Mouse (Mus musculus): ENCODE measurements around the gene Ccdc78. TPM values are rescaled to one million over a fixed set of nuclear protein-coding genes. Genes with fewer than 3 reads are reported as not detected.
A peak's percentile ranks its signal among the peaks of the same experiment; 100 is the strongest.
"Not testable (repeated sequence)": the region's sequence is repeated elsewhere in the genome, so short reads cannot be mapped to it uniquely, and the experiment has no call there.

Gene Ccdc78
- polyA plus RNA-seq (2015; fragmentation: Nextera tagmentation; extraction: Ambion mirVana) = 0.04 and 0.07 TPM in 2 replicates

DNA sequence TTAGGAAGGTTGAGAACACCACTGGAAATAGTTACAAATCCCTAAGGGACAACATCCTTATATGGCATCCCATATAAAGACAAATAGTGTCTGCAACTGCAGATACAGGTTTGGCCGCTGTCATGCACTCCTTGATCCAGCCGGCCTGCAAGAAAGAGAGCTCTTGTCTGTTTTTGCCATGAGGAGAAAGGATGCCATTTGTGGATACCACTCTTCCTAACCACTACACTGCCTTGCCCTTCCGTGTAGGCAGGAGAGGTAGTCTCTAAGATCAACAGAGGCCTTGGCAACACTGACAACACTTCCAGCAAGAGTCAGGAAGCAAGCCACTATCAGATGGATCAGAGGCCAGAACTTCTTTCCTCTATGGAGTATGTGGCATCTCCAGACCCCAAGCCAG, at the start of gene Ccdc78:
TSS of gene Ccdc78 (plus strand) at position 301 of the 400 bp plus-strand sequence.
- ATAC-seq (ENCODE audit: low read depth) = no peak
- Histone ChIP-seq H3K27ac (ENCODE audit: low read length) (peak within 1 kb of the TSS; percentile 54), H3K4me1 (ENCODE audit: control insufficient read depth, low read depth, low read length) (peaks cover 11% of the 10 kb centered on the region), H3K4me3 (ENCODE audit: low read depth, low read length) (peak within 1 kb of the TSS; percentile 76), H3K27me3 (ENCODE audit: control insufficient read depth, insufficient read depth, low read depth, low read length) (no peaks in the 10 kb centered on the region), H3K9me3 (replicated peaks; ENCODE audit: control insufficient read depth, low read length) (no peaks in the 10 kb centered on the region), H3K9ac (ENCODE audit: low read depth, low read length) (peak within 1 kb of the TSS; percentile 71), H3K4me2 (ENCODE audit: low read depth, low read length) (peak within 1 kb of the TSS; percentile 69), H3K36me3 (ENCODE audit: control insufficient read depth, insufficient read depth) (peaks cover 4% of the 10 kb centered on the region; the same call in 1 of the 2 replicates)
- 66% methylated on average over 3 of the region's 3 CpGs for WGBS (ENCODE audit: insufficient replicate concordance)

DNA sequence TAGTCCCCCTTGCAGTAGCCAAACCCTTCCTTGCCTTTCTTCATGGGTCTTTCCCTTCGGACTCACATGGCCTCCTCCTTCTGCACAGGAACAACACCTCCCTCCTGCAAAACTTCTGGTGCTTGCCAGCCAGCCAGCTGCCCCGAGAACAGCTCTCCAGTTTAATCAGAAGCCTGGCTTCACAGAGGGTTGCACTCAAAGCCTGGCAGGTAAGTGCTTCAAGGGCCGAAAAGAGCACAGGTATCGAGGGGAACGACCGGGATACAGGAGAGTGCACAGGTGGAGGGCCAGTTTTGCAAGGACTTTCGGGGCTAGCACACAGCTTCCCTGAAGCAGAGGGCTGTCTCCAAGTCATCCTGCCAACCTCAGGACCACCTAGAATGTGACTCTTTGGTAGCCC, 47.5 kb upstream of the Ccdc78 start:
- H3K9ac ChIP-seq (ENCODE audit: low read depth, low read length) = no peak overlapping the region
- H3K9me3 ChIP-seq (replicated peaks; ENCODE audit: control insufficient read depth, low read length) = no peaks in the 10 kb centered on the region
- H3K4me3 ChIP-seq (ENCODE audit: low read depth, low read length) = no peak overlapping the region
- no peaks in the 10 kb centered on the region for H3K4me1 ChIP-seq (ENCODE audit: control insufficient read depth, low read depth, low read length)
- 58% methylated on average over 7 of the region's 7 CpGs for WGBS (ENCODE audit: insufficient replicate concordance)
- H3K27ac ChIP-seq (ENCODE audit: low read length) = no peak overlapping the region
- no peak for ATAC-seq (ENCODE audit: low read depth)
- no peaks in the 10 kb centered on the region; the same call in 1 of the 2 replicates for H3K27me3 ChIP-seq (ENCODE audit: control insufficient read depth, insufficient read depth, low read depth, low read length)
- H3K36me3 ChIP-seq (ENCODE audit: control insufficient read depth, insufficient read depth) = no peaks in the 10 kb centered on the region
- H3K4me2 ChIP-seq (ENCODE audit: low read depth, low read length) = no peak overlapping the region

DNA sequence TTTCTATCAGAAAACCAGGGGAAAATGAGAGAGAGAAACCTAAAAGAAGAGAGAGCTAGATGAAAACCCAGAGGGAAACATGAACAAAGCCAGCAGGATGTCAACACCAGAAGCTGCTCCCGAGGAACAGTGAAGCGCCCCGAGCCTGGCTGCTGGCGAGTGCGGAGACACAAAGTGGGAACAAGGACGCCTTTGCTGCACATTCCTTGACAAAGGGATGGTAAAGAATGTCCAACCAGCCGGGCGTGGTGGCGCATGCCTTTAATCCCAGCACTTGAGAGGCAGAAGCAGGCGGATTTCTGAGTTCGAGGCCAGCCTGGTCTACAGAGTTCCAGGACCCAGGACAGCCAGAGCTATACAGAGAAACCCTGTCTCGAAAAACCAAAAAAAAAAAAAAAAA, 44.9 kb upstream of the Ccdc78 start:
- not testable (repeated sequence) for H3K9me3 ChIP-seq (replicated peaks; ENCODE audit: control insufficient read depth, low read length); H3K27me3 ChIP-seq (ENCODE audit: control insufficient read depth, insufficient read depth, low read depth, low read length); H3K4me2 ChIP-seq (ENCODE audit: low read depth, low read length); H3K9ac ChIP-seq (ENCODE audit: low read depth, low read length); ATAC-seq (ENCODE audit: low read depth); H3K4me1 ChIP-seq (ENCODE audit: control insufficient read depth, low read depth, low read length); H3K27ac ChIP-seq (ENCODE audit: low read length); H3K36me3 ChIP-seq (ENCODE audit: control insufficient read depth, insufficient read depth); H3K4me3 ChIP-seq (ENCODE audit: low read depth, low read length)
- 65% methylated on average over 12 of the region's 12 CpGs for WGBS (ENCODE audit: insufficient replicate concordance)

DNA sequence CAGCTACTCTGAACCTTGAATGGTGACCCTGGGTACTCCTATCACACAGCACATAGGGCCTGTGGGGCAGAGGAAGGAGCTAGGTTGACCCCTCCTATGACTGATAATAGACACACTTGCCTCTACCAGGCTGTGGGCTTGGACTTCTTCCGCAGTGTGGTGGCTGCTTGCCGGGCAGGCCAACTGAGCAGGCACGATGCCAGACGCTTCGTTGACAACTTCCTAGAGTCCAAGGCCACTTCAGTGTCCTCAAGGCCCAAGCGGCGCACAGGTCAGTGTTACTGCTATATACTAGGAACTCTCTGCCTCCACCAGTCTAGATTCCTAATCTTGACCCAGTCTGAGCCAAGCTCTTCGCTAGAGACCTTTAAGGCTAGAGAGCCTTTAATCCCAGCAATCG, 42.5 kb upstream of the Ccdc78 start:
- 64% methylated on average over 9 of the region's 9 CpGs for WGBS (ENCODE audit: insufficient replicate concordance)
- no peak for ATAC-seq (ENCODE audit: low read depth)
- no peak overlapping the region for H3K4me2 ChIP-seq (ENCODE audit: low read depth, low read length)

DNA sequence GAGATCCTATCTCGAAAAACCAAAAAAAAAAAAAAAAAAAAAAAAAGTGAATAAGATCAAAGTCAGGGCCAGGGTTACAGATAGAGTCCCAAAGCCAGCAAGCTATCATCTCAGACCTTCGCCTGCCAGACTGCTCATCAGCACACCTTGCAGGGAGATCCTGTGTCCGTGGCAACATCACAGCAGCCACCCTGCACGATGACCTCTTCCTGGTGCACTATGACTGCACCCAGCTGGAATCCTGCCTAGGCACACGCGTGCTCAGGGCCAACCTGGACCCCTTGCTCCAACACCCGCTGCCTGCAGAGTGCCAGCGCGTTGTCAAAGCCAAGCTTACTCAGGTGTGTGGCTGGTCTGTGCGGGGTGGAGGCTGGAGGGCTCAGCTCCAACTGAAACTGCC, 42.1 kb upstream of the Ccdc78 start:
- Histone ChIP-seq H3K4me2 (ENCODE audit: low read depth, low read length) (no peak overlapping the region), H3K9ac (ENCODE audit: low read depth, low read length) (no peak overlapping the region), H3K4me1 (ENCODE audit: control insufficient read depth, low read depth, low read length) (no peaks in the 10 kb centered on the region), H3K4me3 (ENCODE audit: low read depth, low read length) (no peak overlapping the region), H3K9me3 (replicated peaks; ENCODE audit: control insufficient read depth, low read length) (no peaks in the 10 kb centered on the region), H3K27me3 (ENCODE audit: control insufficient read depth, insufficient read depth, low read depth, low read length) (no peaks in the 10 kb centered on the region; the same call in 1 of the 2 replicates), H3K36me3 (ENCODE audit: control insufficient read depth, insufficient read depth) (no peaks in the 10 kb centered on the region), H3K27ac (ENCODE audit: low read length) (no peak overlapping the region)
- ATAC-seq (ENCODE audit: low read depth) = no peak
- WGBS (ENCODE audit: insufficient replicate concordance) = 56% methylated on average over 10 of the region's 10 CpGs

More for the DNA sequence above, 42.5 kb upstream of the Ccdc78 start:
- H3K9ac ChIP-seq (ENCODE audit: low read depth, low read length) = no peak overlapping the region
- H3K27ac ChIP-seq (ENCODE audit: low read length) = no peak overlapping the region
- H3K4me3 ChIP-seq (ENCODE audit: low read depth, low read length) = no peak overlapping the region
- H3K9me3 ChIP-seq (replicated peaks; ENCODE audit: control insufficient read depth, low read length) = no peaks in the 10 kb centered on the region
- no peaks in the 10 kb centered on the region; the same call in 1 of the 2 replicates for H3K27me3 ChIP-seq (ENCODE audit: control insufficient read depth, insufficient read depth, low read depth, low read length)
- H3K36me3 ChIP-seq (ENCODE audit: control insufficient read depth, insufficient read depth) = no peaks in the 10 kb centered on the region
- no peaks in the 10 kb centered on the region for H3K4me1 ChIP-seq (ENCODE audit: control insufficient read depth, low read depth, low read length)

DNA sequence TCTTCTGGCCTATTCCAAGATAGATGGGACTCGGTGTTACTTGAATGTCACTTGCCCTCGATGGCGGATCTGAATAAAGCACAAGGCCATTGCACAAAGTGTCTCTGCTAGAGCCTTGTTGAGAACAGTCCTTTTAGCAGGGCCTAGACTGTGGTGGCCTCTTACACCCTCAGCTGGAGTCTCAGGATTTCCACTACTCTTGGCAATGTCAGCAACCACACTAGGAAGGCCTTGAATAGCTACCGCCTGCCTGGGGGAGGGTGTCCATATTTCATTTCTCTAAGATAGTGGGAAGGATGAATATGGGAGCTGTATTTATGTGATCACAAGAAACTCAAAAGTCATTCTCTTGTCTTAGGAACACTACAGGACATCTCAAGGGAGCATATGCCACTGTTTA, 38.1 kb upstream of the Ccdc78 start:
- Histone ChIP-seq H3K4me3 (ENCODE audit: low read depth, low read length) (no peak overlapping the region), H3K27me3 (ENCODE audit: control insufficient read depth, insufficient read depth, low read depth, low read length) (no peaks in the 10 kb centered on the region), H3K9ac (ENCODE audit: low read depth, low read length) (no peak overlapping the region), H3K4me2 (ENCODE audit: low read depth, low read length) (no peak overlapping the region), H3K4me1 (ENCODE audit: control insufficient read depth, low read depth, low read length) (no peaks in the 10 kb centered on the region), H3K9me3 (replicated peaks; ENCODE audit: control insufficient read depth, low read length) (no peaks in the 10 kb centered on the region), H3K36me3 (ENCODE audit: control insufficient read depth, insufficient read depth) (no peaks in the 10 kb centered on the region), H3K27ac (ENCODE audit: low read length) (no peak overlapping the region)
- ATAC-seq (ENCODE audit: low read depth) = no peak
- 75% methylated on average over 4 of the region's 4 CpGs for WGBS (ENCODE audit: insufficient replicate concordance)

DNA sequence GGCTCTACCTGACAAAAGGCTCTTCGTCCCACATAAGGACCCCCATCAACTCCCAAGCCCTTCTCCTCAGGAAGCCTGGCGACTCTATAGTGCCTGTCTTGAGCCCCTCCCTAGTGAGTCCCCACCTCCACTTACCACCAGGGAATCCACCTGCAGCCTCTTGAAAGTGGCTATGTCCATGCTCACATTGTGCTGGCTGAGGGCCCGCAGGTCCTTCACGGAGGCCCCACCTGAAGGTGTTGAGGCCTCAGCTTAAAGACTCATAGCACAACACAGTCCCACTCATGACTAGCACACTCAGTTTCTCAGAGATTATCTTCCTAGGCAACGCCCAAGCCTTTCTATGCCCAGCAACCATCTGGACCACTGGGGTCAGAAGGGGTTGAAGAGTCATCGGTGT, 37.1 kb upstream of the Ccdc78 start:
- no peak for ATAC-seq (ENCODE audit: low read depth)
- no peaks in the 10 kb centered on the region for H3K36me3 ChIP-seq (ENCODE audit: control insufficient read depth, insufficient read depth)
- 57% methylated on average over 6 of the region's 6 CpGs for WGBS (ENCODE audit: insufficient replicate concordance)
- no peak overlapping the region for H3K4me3 ChIP-seq (ENCODE audit: low read depth, low read length)
- no peak overlapping the region for H3K27ac ChIP-seq (ENCODE audit: low read length)
- H3K4me1 ChIP-seq (ENCODE audit: control insufficient read depth, low read depth, low read length) = no peaks in the 10 kb centered on the region
- no peak overlapping the region for H3K4me2 ChIP-seq (ENCODE audit: low read depth, low read length)
- no peaks in the 10 kb centered on the region for H3K27me3 ChIP-seq (ENCODE audit: control insufficient read depth, insufficient read depth, low read depth, low read length)
- H3K9me3 ChIP-seq (replicated peaks; ENCODE audit: control insufficient read depth, low read length) = no peaks in the 10 kb centered on the region
- no peak overlapping the region for H3K9ac ChIP-seq (ENCODE audit: low read depth, low read length)

DNA sequence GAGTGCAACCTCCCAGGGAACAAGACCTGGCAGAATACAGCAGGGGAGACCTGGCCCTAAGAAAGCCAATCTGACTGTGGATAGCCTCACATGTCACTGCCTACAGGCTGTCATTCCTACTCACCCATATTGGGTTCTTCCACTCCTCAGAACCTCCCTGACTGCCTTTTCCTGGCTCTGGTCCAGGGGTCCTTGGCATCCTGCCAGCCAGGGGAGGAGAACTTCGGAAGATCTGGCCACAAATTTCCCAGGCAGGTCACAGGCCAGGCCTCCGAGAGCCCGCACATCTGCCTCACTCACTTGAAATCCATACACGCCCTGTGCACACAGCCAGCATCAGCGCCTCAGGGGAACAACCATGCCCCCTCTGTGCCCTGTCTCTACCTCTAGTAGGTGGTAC, 34.9 kb upstream of the Ccdc78 start:
- WGBS (ENCODE audit: insufficient replicate concordance) = 56% methylated on average over 5 of the region's 5 CpGs
- Histone ChIP-seq H3K9me3 (replicated peaks; ENCODE audit: control insufficient read depth, low read length) (no peaks in the 10 kb centered on the region), H3K27me3 (ENCODE audit: control insufficient read depth, insufficient read depth, low read depth, low read length) (no peaks in the 10 kb centered on the region), H3K36me3 (ENCODE audit: control insufficient read depth, insufficient read depth) (no peaks in the 10 kb centered on the region), H3K4me1 (ENCODE audit: control insufficient read depth, low read depth, low read length) (no peaks in the 10 kb centered on the region), H3K4me3 (ENCODE audit: low read depth, low read length) (no peak overlapping the region), H3K4me2 (ENCODE audit: low read depth, low read length) (no peak overlapping the region), H3K9ac (ENCODE audit: low read depth, low read length) (no peak overlapping the region), H3K27ac (ENCODE audit: low read length) (no peak overlapping the region)
- ATAC-seq (ENCODE audit: low read depth) = no peak

DNA sequence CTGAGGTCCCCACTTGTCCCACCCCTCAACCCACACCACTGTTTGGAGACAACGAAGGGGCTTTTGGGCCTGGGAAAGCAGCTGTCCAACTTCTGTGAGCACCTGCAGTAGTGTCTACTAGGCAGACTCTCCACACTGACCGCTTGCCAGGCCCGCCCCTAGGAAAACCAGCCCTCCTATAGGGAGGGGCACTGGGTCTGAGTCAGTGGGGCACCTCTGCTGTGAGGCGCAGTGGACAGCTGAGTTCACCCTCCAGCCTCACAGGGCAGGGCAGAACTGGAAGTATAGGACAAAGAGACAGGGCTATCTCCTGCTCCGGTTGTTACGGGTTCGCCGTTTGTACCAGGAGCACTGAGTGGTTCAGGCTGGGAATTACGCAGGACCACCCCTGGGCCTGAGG, 32.1 kb upstream of the Ccdc78 start, which contains the start of gene Msln:
TSS of gene Msln (minus strand) at position 138 of the 400 bp plus-strand sequence.
- no peak for ATAC-seq (ENCODE audit: low read depth)
- H3K4me3 ChIP-seq (ENCODE audit: low read depth, low read length) = no peak within 1 kb of the TSS
- no peak within 1 kb of the TSS for H3K9ac ChIP-seq (ENCODE audit: low read depth, low read length)
- H3K4me1 ChIP-seq (ENCODE audit: control insufficient read depth, low read depth, low read length) = no peaks in the 10 kb centered on the region
- H3K36me3 ChIP-seq (ENCODE audit: control insufficient read depth, insufficient read depth) = no peaks in the 10 kb centered on the region
- WGBS (ENCODE audit: insufficient replicate concordance) = 69% methylated on average over 9 of the region's 9 CpGs
- H3K4me2 ChIP-seq (ENCODE audit: low read depth, low read length) = no peak within 1 kb of the TSS
- no peaks in the 10 kb centered on the region for H3K27me3 ChIP-seq (ENCODE audit: control insufficient read depth, insufficient read depth, low read depth, low read length)
- no peak within 1 kb of the TSS for H3K27ac ChIP-seq (ENCODE audit: low read length)
- H3K9me3 ChIP-seq (replicated peaks; ENCODE audit: control insufficient read depth, low read length) = no peaks in the 10 kb centered on the region

All from liver, embryonic 16.5 days (tissue).